Mouse (Mus musculus): ENCODE data around the gene Serpina3n. TPM values are rescaled to one million over a fixed set of nuclear protein-coding genes. Genes with fewer than 3 reads are reported as not detected.

The Serpina3n gene
- total and polyA plus RNA-seq, 2 experiments from 2014 or later = 0.37 to 3.5 TPM

GRCm38 (mm10) chr12:104415625-104416315, 9.2 kb downstream of the Serpina3n start:
- no peak for TF ChIP-seq EP300 (IDR thresholded peaks at IDR 0.05; ENCODE audit: low read depth)
- TF ChIP-seq CTCF (IDR thresholded peaks at IDR 0.05; ENCODE audit: low read depth) = no peak
- no peaks in the 10 kb centered on the region for H3K36me3 ChIP-seq (replicated peaks; ENCODE audit: control insufficient read depth, insufficient read depth, low read length)
- H3K9me3 ChIP-seq (replicated peaks; ENCODE audit: control insufficient read depth, low read length) = no peaks in the 10 kb centered on the region
- no peaks in the 10 kb centered on the region for H3K4me1 ChIP-seq (ENCODE audit: control insufficient read depth, insufficient read depth)
- peak; percentile 78 for ATAC-seq (ENCODE audit: insufficient read depth, low read depth)
- no peak overlapping the region for H3K4me2 ChIP-seq (ENCODE audit: low read depth, low read length)
- H3K4me3 ChIP-seq (ENCODE audit: low read depth, low read length) = no peak overlapping the region
- no peak overlapping the region for H3K9ac ChIP-seq (replicated peaks; ENCODE audit: low read depth, low read length)
- no peak overlapping the region for H3K27ac ChIP-seq (ENCODE audit: low read depth)
- WGBS = 36% methylated on average over 6 of the region's 6 CpGs
- peaks cover 3% of the 10 kb centered on the region; the same call in 1 of the 2 replicates for H3K27me3 ChIP-seq (ENCODE audit: control insufficient read depth, insufficient read depth, low read length)
- peak; percentile 67 for DNase-seq (ENCODE audit: low spot score)

- TF ChIP-seq EP300 (IDR thresholded peaks at IDR 0.05; ENCODE audit: low read depth) (no peak), CTCF (IDR thresholded peaks at IDR 0.05; ENCODE audit: low read depth) (peak; percentile 86)
- Histone ChIP-seq H3K9ac (replicated peaks; ENCODE audit: low read depth, low read length) (no peak overlapping the region), H3K36me3 (replicated peaks; ENCODE audit: control insufficient read depth, insufficient read depth, low read length) (no peaks in the 10 kb centered on the region), H3K4me3 (ENCODE audit: low read depth, low read length) (no peak overlapping the region), H3K27ac (ENCODE audit: low read depth) (no peak overlapping the region), H3K4me2 (ENCODE audit: low read depth, low read length) (peak overlapping the region; percentile 42; the same call in 1 of the 2 replicates), H3K27me3 (ENCODE audit: control insufficient read depth, insufficient read depth, low read length) (peaks cover 3% of the 10 kb centered on the region; the same call in 1 of the 2 replicates), H3K9me3 (replicated peaks; ENCODE audit: control insufficient read depth, low read length) (no peaks in the 10 kb centered on the region), H3K4me1 (ENCODE audit: control insufficient read depth, insufficient read depth) (no peaks in the 10 kb centered on the region)
- DNase-seq (ENCODE audit: low spot score) = peak; percentile 47
- ATAC-seq (ENCODE audit: insufficient read depth, low read depth) = no peak
- WGBS = 22% methylated on average over 14 of the region's 17 CpGs
Observed at GRCm38 (mm10) chr12:104418340-104419135, 12.0 kb downstream of the Serpina3n start.

- no peaks in the 10 kb centered on the region for H3K4me1 ChIP-seq (ENCODE audit: control insufficient read depth, insufficient read depth)
- H3K9ac ChIP-seq (replicated peaks; ENCODE audit: low read depth, low read length) = no peak overlapping the region
- no peaks in the 10 kb centered on the region for H3K9me3 ChIP-seq (replicated peaks; ENCODE audit: control insufficient read depth, low read length)
- no peak overlapping the region for H3K4me2 ChIP-seq (ENCODE audit: low read depth, low read length)
- no peak for TF ChIP-seq EP300 (IDR thresholded peaks at IDR 0.05; ENCODE audit: low read depth)
- peak; percentile 48 for TF ChIP-seq CTCF (IDR thresholded peaks at IDR 0.05; ENCODE audit: low read depth)
- WGBS = 9% methylated on average over 2 of the region's 2 CpGs
- no peaks in the 10 kb centered on the region for H3K36me3 ChIP-seq (replicated peaks; ENCODE audit: control insufficient read depth, insufficient read depth, low read length)
- H3K4me3 ChIP-seq (ENCODE audit: low read depth, low read length) = no peak overlapping the region
- H3K27ac ChIP-seq (ENCODE audit: low read depth) = no peak overlapping the region
- H3K27me3 ChIP-seq (ENCODE audit: control insufficient read depth, insufficient read depth, low read length) = peaks cover 3% of the 10 kb centered on the region; the same call in 1 of the 2 replicates
- no peak for DNase-seq (ENCODE audit: low spot score)
- no peak for ATAC-seq (ENCODE audit: insufficient read depth, low read depth)
Observed at GRCm38 (mm10) chr12:104419136-104419462, 12.6 kb downstream of the Serpina3n start.

- H3K4me1 ChIP-seq (ENCODE audit: control insufficient read depth, insufficient read depth) = no peaks in the 10 kb centered on the region
- 46% methylated on average over 11 of the region's 11 CpGs for WGBS
- peaks cover 11% of the 10 kb centered on the region; the same call in 1 of the 2 replicates for H3K27me3 ChIP-seq (ENCODE audit: control insufficient read depth, insufficient read depth, low read length)
- no peak overlapping the region for H3K4me2 ChIP-seq (ENCODE audit: low read depth, low read length)
- ATAC-seq (ENCODE audit: insufficient read depth, low read depth) = peak; percentile 60
- no peak overlapping the region for H3K27ac ChIP-seq (ENCODE audit: low read depth)
- H3K4me3 ChIP-seq (ENCODE audit: low read depth, low read length) = no peak overlapping the region
- H3K9ac ChIP-seq (replicated peaks; ENCODE audit: low read depth, low read length) = no peak overlapping the region
- DNase-seq (ENCODE audit: low spot score) = peak; percentile 54
- H3K9me3 ChIP-seq (replicated peaks; ENCODE audit: control insufficient read depth, low read length) = no peaks in the 10 kb centered on the region
- no peaks in the 10 kb centered on the region for H3K36me3 ChIP-seq (replicated peaks; ENCODE audit: control insufficient read depth, insufficient read depth, low read length)
- no peak for TF ChIP-seq CTCF (IDR thresholded peaks at IDR 0.05; ENCODE audit: low read depth)
- no peak for TF ChIP-seq EP300 (IDR thresholded peaks at IDR 0.05; ENCODE audit: low read depth)
Observed at GRCm38 (mm10) chr12:104422615-104423392, 16.3 kb downstream of the Serpina3n start.

- Histone ChIP-seq H3K36me3 (replicated peaks; ENCODE audit: control insufficient read depth, insufficient read depth, low read length) (no peaks in the 10 kb centered on the region), H3K27ac (ENCODE audit: low read depth) (no peak overlapping the region), H3K9me3 (replicated peaks; ENCODE audit: control insufficient read depth, low read length) (no peaks in the 10 kb centered on the region), H3K4me3 (ENCODE audit: low read depth, low read length) (no peak overlapping the region), H3K27me3 (ENCODE audit: control insufficient read depth, insufficient read depth, low read length) (peaks cover 8% of the 10 kb centered on the region; the same call in 1 of the 2 replicates), H3K9ac (replicated peaks; ENCODE audit: low read depth, low read length) (no peak overlapping the region), H3K4me2 (ENCODE audit: low read depth, low read length) (no peak overlapping the region), H3K4me1 (ENCODE audit: control insufficient read depth, insufficient read depth) (no peaks in the 10 kb centered on the region)
- ATAC-seq (ENCODE audit: insufficient read depth, low read depth) (no peak), DNase-seq (ENCODE audit: low spot score) (no peak)
- 63% methylated on average over 3 of the region's 3 CpGs for WGBS
- no peak for TF ChIP-seq CTCF (IDR thresholded peaks at IDR 0.05; ENCODE audit: low read depth)
- no peak for TF ChIP-seq EP300 (IDR thresholded peaks at IDR 0.05; ENCODE audit: low read depth)
Observed at GRCm38 (mm10) chr12:104425591-104425990, 19.1 kb downstream of the Serpina3n start.
